Mouse (Mus musculus): ENCODE results near the gene Prcc. TPM values are rescaled to one million over a fixed set of nuclear protein-coding genes. Genes with fewer than 3 reads are reported as not detected.
"Not testable (repeated sequence)": the region's sequence is repeated elsewhere in the genome, so short reads cannot be mapped to it uniquely, and the experiment has no call there.

Gene Prcc
- polyA plus RNA-seq, 1 experiment, result 54.5 TPM

DNA sequence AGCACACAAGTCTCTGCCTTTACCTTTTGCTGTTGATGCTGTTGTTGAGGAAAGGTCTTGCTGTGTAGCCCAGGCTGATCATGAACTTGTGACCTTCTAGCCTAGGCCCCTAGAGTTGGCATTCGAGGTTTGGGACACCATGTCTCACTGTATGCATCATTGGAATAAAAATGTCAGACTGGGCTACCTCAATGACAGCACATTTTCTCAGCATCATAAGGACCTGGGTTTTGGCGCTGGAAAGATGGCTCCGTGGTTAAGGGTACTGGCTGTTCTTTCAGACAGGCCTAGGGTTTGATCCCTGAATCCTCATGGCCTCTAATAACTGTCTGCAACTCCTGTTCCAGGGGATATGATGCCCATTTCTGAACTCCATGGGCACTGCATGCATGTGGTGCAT lies 14.4 kb upstream of the Prcc start:
- DNase-seq, result no peak
- Histone ChIP-seq H3K27ac (ENCODE audit: control insufficient read depth, insufficient read depth, low read length) (no peak overlapping the region), H3K4me3 (ENCODE audit: control insufficient read depth, insufficient read depth, low read length) (no peak overlapping the region), H3K27me3 (ENCODE audit: control insufficient read depth, insufficient read depth, low read length) (no peaks in the 10 kb centered on the region), H3K36me3 (ENCODE audit: control insufficient read depth, insufficient read depth, low read length) (no peaks in the 10 kb centered on the region), H3K4me1 (replicated peaks; ENCODE audit: control insufficient read depth, insufficient read depth, low read length) (no peaks in the 10 kb centered on the region)
- no peak for TF ChIP-seq CTCF (IDR thresholded peaks at IDR 0.05; ENCODE audit: borderline replicate concordance, control insufficient read depth, extremely low read depth, insufficient read depth, low read length, poor library complexity)
- no peak for TF ChIP-seq POLR2A (IDR thresholded peaks at IDR 0.05; ENCODE audit: control insufficient read depth, extremely low read depth, insufficient read depth, low read length, poor library complexity)
- 99% methylated on average over 3 of the region's 3 CpGs for WGBS

DNA sequence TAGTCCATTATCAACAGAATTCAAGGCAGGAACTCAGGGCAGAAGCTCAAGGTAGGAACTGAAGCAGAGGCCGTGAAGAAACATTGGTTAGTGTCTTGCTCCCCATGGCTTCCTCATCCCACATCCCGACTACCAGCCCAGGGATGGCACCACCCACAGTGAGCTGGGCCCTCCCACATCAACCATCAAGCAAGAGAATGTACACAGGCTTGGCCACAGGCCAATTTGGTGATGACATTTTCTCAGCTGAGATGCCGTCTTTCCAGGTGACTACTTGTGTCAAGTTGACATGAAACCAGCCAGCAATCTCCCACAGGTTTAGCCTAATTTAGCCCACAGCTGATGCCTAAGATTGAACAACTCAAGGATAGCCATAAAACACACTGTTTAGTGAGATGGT lies 13.9 kb upstream of the Prcc start:
- Histone ChIP-seq H3K4me1 (replicated peaks; ENCODE audit: control insufficient read depth, insufficient read depth, low read length) (no peaks in the 10 kb centered on the region), H3K27me3 (ENCODE audit: control insufficient read depth, insufficient read depth, low read length) (no peaks in the 10 kb centered on the region), H3K4me3 (ENCODE audit: control insufficient read depth, insufficient read depth, low read length) (no peak overlapping the region), H3K36me3 (ENCODE audit: control insufficient read depth, insufficient read depth, low read length) (no peaks in the 10 kb centered on the region), H3K27ac (ENCODE audit: control insufficient read depth, insufficient read depth, low read length) (no peak overlapping the region)
- DNase-seq, result no peak
- 91% methylated on average over 3 of the region's 3 CpGs for WGBS
- TF ChIP-seq CTCF (IDR thresholded peaks at IDR 0.05; ENCODE audit: borderline replicate concordance, control insufficient read depth, extremely low read depth, insufficient read depth, low read length, poor library complexity), result no peak
- TF ChIP-seq POLR2A (IDR thresholded peaks at IDR 0.05; ENCODE audit: control insufficient read depth, extremely low read depth, insufficient read depth, low read length, poor library complexity), result no peak

DNA sequence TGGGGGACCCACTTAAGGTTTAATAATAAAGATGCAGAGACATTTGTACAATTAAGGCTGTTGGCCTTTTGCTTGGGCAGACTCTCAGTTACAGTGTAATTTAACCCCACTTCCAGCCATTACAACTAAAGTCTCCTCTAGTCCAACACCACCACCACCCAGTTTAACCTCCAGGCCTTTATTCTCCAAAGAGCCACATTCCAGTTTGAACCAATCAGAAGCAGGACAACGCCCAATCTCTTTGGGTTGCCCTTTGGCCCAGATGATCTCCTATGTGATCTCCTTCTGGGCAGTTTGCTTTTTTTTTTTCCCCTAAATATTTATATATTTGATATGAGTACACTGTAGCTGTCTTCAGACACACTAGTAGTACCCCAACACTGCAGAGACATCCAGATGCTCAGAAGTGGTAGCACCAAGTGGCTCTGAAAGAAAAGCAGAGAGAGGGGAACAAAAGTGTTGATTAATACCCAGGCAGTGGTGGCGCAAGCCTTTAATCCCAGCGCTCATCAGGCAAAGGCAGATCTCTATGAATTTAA lies 8.0 kb upstream of the Prcc start:
- H3K36me3 ChIP-seq (ENCODE audit: control insufficient read depth, insufficient read depth, low read length), result no peaks in the 10 kb centered on the region
- DNase-seq, result no peak
- no peaks in the 10 kb centered on the region for H3K4me1 ChIP-seq (replicated peaks; ENCODE audit: control insufficient read depth, insufficient read depth, low read length)
- H3K27me3 ChIP-seq (ENCODE audit: control insufficient read depth, insufficient read depth, low read length), result no peaks in the 10 kb centered on the region
- TF ChIP-seq CTCF (IDR thresholded peaks at IDR 0.05; ENCODE audit: borderline replicate concordance, control insufficient read depth, extremely low read depth, insufficient read depth, low read length, poor library complexity), result no peak
- TF ChIP-seq POLR2A (IDR thresholded peaks at IDR 0.05; ENCODE audit: control insufficient read depth, extremely low read depth, insufficient read depth, low read length, poor library complexity), result no peak
- no peak overlapping the region for H3K4me3 ChIP-seq (ENCODE audit: control insufficient read depth, insufficient read depth, low read length)
- no peak overlapping the region for H3K27ac ChIP-seq (ENCODE audit: control insufficient read depth, insufficient read depth, low read length)
- 96% methylated on average over 3 of the region's 3 CpGs for WGBS

DNA sequence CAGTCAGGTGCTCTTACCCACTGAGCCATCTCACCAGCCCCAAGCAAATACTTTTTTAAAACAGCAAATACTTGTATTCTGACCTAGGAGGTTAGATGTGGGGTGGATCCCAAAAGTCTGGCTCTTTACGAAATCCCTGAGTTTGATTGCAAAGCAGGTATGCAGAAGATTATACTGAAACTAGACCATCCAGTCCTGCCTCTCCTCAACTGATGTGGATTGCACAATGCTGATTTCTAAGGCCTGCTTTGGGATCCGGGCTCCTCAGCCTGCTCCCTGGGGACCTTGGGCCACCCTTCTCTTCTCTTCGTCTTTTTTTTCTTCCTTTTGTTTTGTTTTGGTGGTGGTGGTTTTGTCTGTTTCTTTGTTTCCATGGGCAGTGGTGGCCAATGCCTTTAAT lies 6.1 kb upstream of the Prcc start:
- no peak for DNase-seq
- no peak overlapping the region for H3K4me3 ChIP-seq (ENCODE audit: control insufficient read depth, insufficient read depth, low read length)
- H3K27ac ChIP-seq (ENCODE audit: control insufficient read depth, insufficient read depth, low read length), result no peak overlapping the region
- no peaks in the 10 kb centered on the region for H3K27me3 ChIP-seq (ENCODE audit: control insufficient read depth, insufficient read depth, low read length)
- H3K4me1 ChIP-seq (replicated peaks; ENCODE audit: control insufficient read depth, insufficient read depth, low read length), result no peaks in the 10 kb centered on the region
- WGBS, result 91% methylated on average over 3 of the region's 3 CpGs
- no peaks in the 10 kb centered on the region for H3K36me3 ChIP-seq (ENCODE audit: control insufficient read depth, insufficient read depth, low read length)
- TF ChIP-seq POLR2A (IDR thresholded peaks at IDR 0.05; ENCODE audit: control insufficient read depth, extremely low read depth, insufficient read depth, low read length, poor library complexity) (no peak), CTCF (IDR thresholded peaks at IDR 0.05; ENCODE audit: borderline replicate concordance, control insufficient read depth, extremely low read depth, insufficient read depth, low read length, poor library complexity) (no peak)

DNA sequence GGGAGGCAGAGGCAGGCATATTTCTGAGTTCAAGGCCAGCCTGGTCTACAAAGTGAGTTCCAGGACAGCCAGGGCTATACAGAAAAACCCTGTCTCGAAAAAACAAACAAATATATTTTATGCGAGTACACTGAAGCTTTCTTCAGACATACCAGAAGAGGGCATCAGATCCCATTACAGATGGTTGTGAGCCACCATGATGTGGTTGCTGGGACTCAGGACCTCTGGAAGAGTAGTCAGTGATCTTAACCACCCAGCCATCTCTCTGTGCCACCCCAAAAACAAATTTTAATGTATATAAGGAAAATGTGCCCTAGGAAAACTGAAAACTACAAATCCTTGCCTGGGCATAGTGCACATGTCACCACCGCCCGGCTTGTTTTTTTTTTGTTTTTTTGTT lies 2.0 kb upstream of the Prcc start:
- not testable (repeated sequence) for DNase-seq; H3K4me1 ChIP-seq (replicated peaks; ENCODE audit: control insufficient read depth, insufficient read depth, low read length); H3K27ac ChIP-seq (ENCODE audit: control insufficient read depth, insufficient read depth, low read length); H3K4me3 ChIP-seq (ENCODE audit: control insufficient read depth, insufficient read depth, low read length); H3K36me3 ChIP-seq (ENCODE audit: control insufficient read depth, insufficient read depth, low read length); H3K27me3 ChIP-seq (ENCODE audit: control insufficient read depth, insufficient read depth, low read length)
- 86% methylated on average over 4 of the region's 4 CpGs for WGBS

DNA sequence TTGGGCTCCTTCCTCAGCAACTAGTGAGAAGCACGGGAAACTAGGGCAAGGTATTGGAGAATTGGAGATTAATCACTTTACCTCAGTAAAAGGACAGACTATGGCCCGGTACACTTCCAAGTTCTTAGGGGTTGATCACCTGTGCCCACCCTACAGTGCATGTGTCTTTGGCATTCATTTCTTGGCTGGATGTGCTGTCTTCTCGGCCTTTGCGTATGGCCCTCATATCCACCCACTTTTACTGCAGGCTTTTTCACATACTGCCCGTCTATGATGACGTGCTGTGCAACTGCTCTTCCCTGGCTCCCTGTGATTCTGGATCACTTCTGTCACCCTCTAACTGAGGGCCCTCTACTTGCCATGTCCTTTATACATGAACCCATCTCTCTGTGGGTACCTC lies 1.0 kb upstream of the Prcc start:
- no peak overlapping the region for H3K27ac ChIP-seq (ENCODE audit: control insufficient read depth, insufficient read depth, low read length)
- TF ChIP-seq POLR2A (IDR thresholded peaks at IDR 0.05; ENCODE audit: control insufficient read depth, extremely low read depth, insufficient read depth, low read length, poor library complexity) (no peak), CTCF (IDR thresholded peaks at IDR 0.05; ENCODE audit: borderline replicate concordance, control insufficient read depth, extremely low read depth, insufficient read depth, low read length, poor library complexity) (no peak)
- H3K36me3 ChIP-seq (ENCODE audit: control insufficient read depth, insufficient read depth, low read length), result no peaks in the 10 kb centered on the region
- peaks cover 7% of the 10 kb centered on the region; the same call in 1 of the 2 replicates for H3K4me1 ChIP-seq (replicated peaks; ENCODE audit: control insufficient read depth, insufficient read depth, low read length)
- no peak overlapping the region for H3K4me3 ChIP-seq (ENCODE audit: control insufficient read depth, insufficient read depth, low read length)
- peak; percentile 5 for DNase-seq
- 94% methylated on average over 6 of the region's 6 CpGs for WGBS
- no peaks in the 10 kb centered on the region for H3K27me3 ChIP-seq (ENCODE audit: control insufficient read depth, insufficient read depth, low read length)

DNA sequence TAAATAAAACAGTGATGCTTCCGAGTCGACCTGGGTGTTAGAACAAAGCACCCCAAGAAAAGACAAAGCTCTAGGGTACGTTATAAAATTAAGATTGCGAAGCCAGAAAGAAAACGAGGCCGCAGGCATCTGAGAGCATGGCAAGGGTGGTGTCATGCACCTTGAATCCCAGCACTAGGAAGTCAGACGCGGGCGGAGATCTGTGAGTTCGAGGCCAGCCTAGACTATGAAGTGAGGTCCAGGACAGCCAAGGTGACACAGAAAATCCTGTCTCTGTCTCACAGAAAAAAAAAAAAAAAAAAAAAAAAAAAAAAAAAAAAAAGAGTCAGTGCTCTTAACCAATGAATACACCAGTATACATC lies 577 bp upstream of the Prcc start:
- Histone ChIP-seq H3K27me3 (ENCODE audit: control insufficient read depth, insufficient read depth, low read length) (no peaks in the 10 kb centered on the region), H3K4me3 (ENCODE audit: control insufficient read depth, insufficient read depth, low read length) (peak overlapping the region; percentile 43), H3K36me3 (ENCODE audit: control insufficient read depth, insufficient read depth, low read length) (no peaks in the 10 kb centered on the region; the same call in 1 of the 2 replicates), H3K27ac (ENCODE audit: control insufficient read depth, insufficient read depth, low read length) (peak overlapping the region; percentile 21; the same call in 1 of the 2 replicates), H3K4me1 (replicated peaks; ENCODE audit: control insufficient read depth, insufficient read depth, low read length) (peaks cover 7% of the 10 kb centered on the region; the same call in 1 of the 2 replicates)
- no peak for DNase-seq
- TF ChIP-seq CTCF (IDR thresholded peaks at IDR 0.05; ENCODE audit: borderline replicate concordance, control insufficient read depth, extremely low read depth, insufficient read depth, low read length, poor library complexity) (no peak), POLR2A (IDR thresholded peaks at IDR 0.05; ENCODE audit: control insufficient read depth, extremely low read depth, insufficient read depth, low read length, poor library complexity) (no peak)
- WGBS, result 6% methylated on average over 10 of the region's 10 CpGs
